Mouse (Mus musculus) liver, postnatal 0 days (tissue): ENCODE measurements around the gene Cdk9.

ENCODE experiments used
- CTCF ChIP-seq: sonication (generic); IDR thresholded peaks from 2 replicates; pipeline ENCODE4 v1.5.1; 2016; ENCODE audit warnings: antibody characterized with exemption, low read depth
- EP300 ChIP-seq: IDR thresholded peaks from 2 replicates; pipeline ENCODE4 v1.6.1; 2016; ENCODE audit warnings: antibody characterized with exemption, low read depth, mild to moderate bottlenecking

- TF ChIP-seq CTCF (no peak), EP300 (peak; percentile 59; the same call in 1 of the 2 replicates)
These were observed 2.1 kb upstream of the Cdk9 start for GRCm38 (mm10) chr2:32714987-32715425.
